Mouse (Mus musculus) liver, embryonic 11.5 days (tissue): ENCODE measurements at regions not wholly inside any gene's neighbourhood (a gene's known extent, or its start where the extent isn't known, plus 50 kb on each side); places are given as distances from the start of the nearest gene placed in this dataset.

Source experiments
- ATAC-seq: fragments of 200-750 bp; cut with Nextera tagmentation; replicated peaks from 2 replicates; pipeline ENCODE4 v1.8.0; 2017; ENCODE audit warnings: moderate number of reproducible peaks, mild to moderate bottlenecking, moderate TSS enrichment, moderate library complexity; ENCODE audit not compliant: low FRiP score
- DNase-seq: peaks from one replicate; pipeline ENCODE4 v3.0.0-alpha.2; 2017; ENCODE audit warnings: low spot score
- H3K27ac ChIP-seq: fragments of 300-500 bp; sonication (generic); 2 replicates; pipeline ENCODE4 v1.5.1; 2014; ENCODE audit warnings: mild to moderate bottlenecking, low read depth, low read length, control low read depth
- H3K27me3 ChIP-seq: fragments of 300-500 bp; sonication (generic); replicated peaks from 2 replicates; pipeline ENCODE4 v1.6.1; 2014; ENCODE audit warnings: low read length, mixed read lengths; ENCODE audit not compliant: control insufficient read depth, insufficient read depth
- H3K36me3 ChIP-seq: fragments of 300-500 bp; sonication (generic); 2 replicates; pipeline ENCODE4 v1.6.1; 2014; ENCODE audit warnings: mild to moderate bottlenecking, low read length, moderate library complexity, mixed read lengths; ENCODE audit not compliant: control insufficient read depth, insufficient read depth
- H3K4me1 ChIP-seq: fragments of 300-500 bp; sonication (generic); replicated peaks from 2 replicates; pipeline ENCODE4 v1.6.1; 2014; ENCODE audit warnings: low read length, mixed read lengths; ENCODE audit not compliant: control insufficient read depth, insufficient read depth
- H3K4me2 ChIP-seq: fragments of 300-500 bp; sonication (generic); 2 replicates; pipeline ENCODE4 v1.6.1; 2014; ENCODE audit warnings: mild to moderate bottlenecking, control low read depth, moderate library complexity
- H3K4me3 ChIP-seq: fragments of 300-500 bp; sonication (generic); 2 replicates; pipeline ENCODE4 v1.5.1; 2014; ENCODE audit warnings: low read depth, low read length, control low read depth
- H3K9ac ChIP-seq: fragments of 300-500 bp; sonication (generic); 2 replicates; pipeline ENCODE4 v1.6.1; 2014; ENCODE audit warnings: low read depth, low read length, control low read depth
- H3K9me3 ChIP-seq: fragments of 300-500 bp; sonication (generic); 2 replicates; pipeline ENCODE4 v1.6.1; 2016; ENCODE audit warnings: low read length, inconsistent platforms, mixed read lengths; ENCODE audit not compliant: control insufficient read depth
- WGBS: fragments of 180-500 bp; shearing (Covaris S2); extraction: QIAGEN DNeasy Blood & Tissue Kit; methylation state at CpG from one replicate; pipeline ENCODE4 v1.1.7; 2014; 5-methylcytosine and 5-hydroxymethylcytosine counted together

- peak overlapping the region; percentile 30; the same call in 1 of the 2 replicates for H3K9ac ChIP-seq
- H3K27ac ChIP-seq = no peak overlapping the region
- no peaks in the 10 kb centered on the region for H3K27me3 ChIP-seq
- H3K4me3 ChIP-seq = peak overlapping the region; percentile 21
- H3K4me1 ChIP-seq = peaks cover 4% of the 10 kb centered on the region
- DNase-seq (peak; percentile 47), ATAC-seq (peak; percentile 37; the same call in 1 of the 2 replicates)
- no peaks in the 10 kb centered on the region for H3K9me3 ChIP-seq
- peak overlapping the region; percentile 69 for H3K4me2 ChIP-seq
- no peaks in the 10 kb centered on the region for H3K36me3 ChIP-seq
- 21% methylated on average over 10 of the region's 10 CpGs for WGBS
Observed at GRCm38 (mm10) chr4:9136188-9136569, 897.3 kb upstream of the Car8 start.

GRCm38 (mm10) chr4:9135481-9136187 lies 896.8 kb upstream of the Car8 start:
- H3K4me3 ChIP-seq = peak overlapping the region; percentile 21
- DNase-seq = peak; percentile 86
- H3K36me3 ChIP-seq = no peaks in the 10 kb centered on the region
- peak overlapping the region; percentile 69 for H3K4me2 ChIP-seq
- no peaks in the 10 kb centered on the region for H3K9me3 ChIP-seq
- peak; percentile 78 for ATAC-seq
- H3K27me3 ChIP-seq = no peaks in the 10 kb centered on the region
- no peak overlapping the region for H3K27ac ChIP-seq
- no peak overlapping the region for H3K9ac ChIP-seq
- WGBS = 13% methylated on average over 21 of the region's 21 CpGs
- H3K4me1 ChIP-seq = peaks cover 4% of the 10 kb centered on the region

- 84% methylated on average over 2 of the region's 2 CpGs for WGBS
- Histone ChIP-seq H3K27me3 (no peaks in the 10 kb centered on the region), H3K4me1 (peaks cover 4% of the 10 kb centered on the region), H3K4me3 (no peak overlapping the region), H3K9ac (no peak overlapping the region), H3K36me3 (no peaks in the 10 kb centered on the region), H3K27ac (no peak overlapping the region), H3K4me2 (no peak overlapping the region), H3K9me3 (no peaks in the 10 kb centered on the region)
- DNase-seq (no peak), ATAC-seq (no peak)
Observed at GRCm38 (mm10) chr4:9133695-9134094, 894.9 kb upstream of the Car8 start.

- no peaks in the 10 kb centered on the region for H3K9me3 ChIP-seq
- H3K27ac ChIP-seq = no peak overlapping the region
- ATAC-seq (no peak), DNase-seq (no peak)
- no peaks in the 10 kb centered on the region for H3K36me3 ChIP-seq
- no peak overlapping the region for H3K4me3 ChIP-seq
- no peaks in the 10 kb centered on the region for H3K27me3 ChIP-seq
- 73% methylated on average over 12 of the region's 12 CpGs for WGBS
- H3K4me2 ChIP-seq = no peak overlapping the region
- H3K4me1 ChIP-seq = peaks cover 4% of the 10 kb centered on the region
- no peak overlapping the region for H3K9ac ChIP-seq
Observed at GRCm38 (mm10) chr4:9132982-9133625, 894.3 kb upstream of the Car8 start.

- Histone ChIP-seq H3K9me3 (no peaks in the 10 kb centered on the region), H3K4me2 (no peak overlapping the region), H3K27me3 (no peaks in the 10 kb centered on the region), H3K27ac (no peak overlapping the region), H3K36me3 (no peaks in the 10 kb centered on the region), H3K4me3 (no peak overlapping the region), H3K9ac (no peak overlapping the region), H3K4me1 (peaks cover 4% of the 10 kb centered on the region)
- DNase-seq (no peak), ATAC-seq (no peak)
- WGBS = 77% methylated on average over 6 of the region's 6 CpGs
Observed at GRCm38 (mm10) chr4:9132356-9132755, 893.5 kb upstream of the Car8 start.

GRCm38 (mm10) chr4:9131610-9132009 lies 892.8 kb upstream of the Car8 start:
- no peaks in the 10 kb centered on the region for H3K9me3 ChIP-seq
- H3K27ac ChIP-seq = no peak overlapping the region
- H3K4me1 ChIP-seq = peaks cover 4% of the 10 kb centered on the region
- no peaks in the 10 kb centered on the region for H3K27me3 ChIP-seq
- no peak overlapping the region for H3K4me3 ChIP-seq
- H3K36me3 ChIP-seq = no peaks in the 10 kb centered on the region
- no peak overlapping the region for H3K9ac ChIP-seq
- DNase-seq = no peak
- no peak for ATAC-seq
- 49% methylated on average over 9 of the region's 9 CpGs for WGBS
- no peak overlapping the region for H3K4me2 ChIP-seq

GRCm38 (mm10) chr4:9125236-9125963 lies 886.6 kb upstream of the Car8 start:
- WGBS = 50% methylated on average over 11 of the region's 11 CpGs
- Histone ChIP-seq H3K27ac (no peak overlapping the region), H3K4me3 (no peak overlapping the region), H3K27me3 (no peaks in the 10 kb centered on the region), H3K4me2 (no peak overlapping the region), H3K4me1 (no peaks in the 10 kb centered on the region; the same call in 1 of the 2 replicates), H3K9ac (no peak overlapping the region), H3K36me3 (no peaks in the 10 kb centered on the region), H3K9me3 (no peaks in the 10 kb centered on the region)
- DNase-seq = no peak
- no peak for ATAC-seq

- WGBS = 83% methylated on average over 4 of the region's 4 CpGs
- Histone ChIP-seq H3K27ac (no peak overlapping the region), H3K4me1 (no peaks in the 10 kb centered on the region; the same call in 1 of the 2 replicates), H3K9ac (no peak overlapping the region), H3K4me2 (no peak overlapping the region), H3K36me3 (no peaks in the 10 kb centered on the region), H3K27me3 (no peaks in the 10 kb centered on the region), H3K9me3 (no peaks in the 10 kb centered on the region), H3K4me3 (no peak overlapping the region)
- DNase-seq (no peak), ATAC-seq (no peak)
Observed at GRCm38 (mm10) chr4:9124586-9125232, 885.9 kb upstream of the Car8 start.
